Mouse (Mus musculus) embryonic fibroblast, embryonic 13.5 days (primary cell): ENCODE measurements around the gene Mapk8ip1.
A peak's percentile ranks its signal among the peaks of the same experiment; 100 is the strongest.

ENCODE experiments used
- CTCF ChIP-seq: IDR thresholded peaks from 2 replicates; pipeline ENCODE4 v1.5.1; 2011; ENCODE audit warnings: mild to moderate bottlenecking, control low read depth, low read length, moderate library complexity, borderline replicate concordance; ENCODE audit not compliant: insufficient read depth
- POLR2A ChIP-seq: IDR thresholded peaks from 2 replicates; pipeline ENCODE4 v1.6.1; 2011; ENCODE audit warnings: low read depth, mild to moderate bottlenecking, control low read depth, low read length, moderate library complexity

DNA sequence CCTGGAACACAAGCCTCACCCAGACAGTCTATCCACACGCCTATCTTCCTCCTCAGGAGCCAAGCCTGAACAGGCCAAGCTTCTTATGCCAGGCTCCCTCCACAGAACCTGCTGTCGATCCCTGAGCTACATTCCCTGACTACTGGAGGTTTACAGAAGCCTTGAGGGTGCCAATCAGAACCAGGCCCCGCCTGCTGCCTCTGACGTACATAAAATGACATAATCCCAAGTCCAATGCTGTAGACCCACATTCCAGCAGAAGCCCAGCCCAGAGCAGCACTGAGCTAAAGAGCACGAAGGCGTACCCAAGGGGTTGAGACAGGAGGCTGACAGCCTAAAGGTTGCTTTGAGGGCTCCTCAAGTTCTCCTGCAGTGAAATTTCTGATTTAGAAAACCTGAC is 26.8 kb upstream of the Mapk8ip1 start:
- TF ChIP-seq POLR2A (0 out of 2 replicates have a peak, but pooled peaks have one; percentile 28), CTCF (no peak)
